Comparison of ENCODE assay signal across 11 mouse cellular contexts in the genomic region with DNA sequence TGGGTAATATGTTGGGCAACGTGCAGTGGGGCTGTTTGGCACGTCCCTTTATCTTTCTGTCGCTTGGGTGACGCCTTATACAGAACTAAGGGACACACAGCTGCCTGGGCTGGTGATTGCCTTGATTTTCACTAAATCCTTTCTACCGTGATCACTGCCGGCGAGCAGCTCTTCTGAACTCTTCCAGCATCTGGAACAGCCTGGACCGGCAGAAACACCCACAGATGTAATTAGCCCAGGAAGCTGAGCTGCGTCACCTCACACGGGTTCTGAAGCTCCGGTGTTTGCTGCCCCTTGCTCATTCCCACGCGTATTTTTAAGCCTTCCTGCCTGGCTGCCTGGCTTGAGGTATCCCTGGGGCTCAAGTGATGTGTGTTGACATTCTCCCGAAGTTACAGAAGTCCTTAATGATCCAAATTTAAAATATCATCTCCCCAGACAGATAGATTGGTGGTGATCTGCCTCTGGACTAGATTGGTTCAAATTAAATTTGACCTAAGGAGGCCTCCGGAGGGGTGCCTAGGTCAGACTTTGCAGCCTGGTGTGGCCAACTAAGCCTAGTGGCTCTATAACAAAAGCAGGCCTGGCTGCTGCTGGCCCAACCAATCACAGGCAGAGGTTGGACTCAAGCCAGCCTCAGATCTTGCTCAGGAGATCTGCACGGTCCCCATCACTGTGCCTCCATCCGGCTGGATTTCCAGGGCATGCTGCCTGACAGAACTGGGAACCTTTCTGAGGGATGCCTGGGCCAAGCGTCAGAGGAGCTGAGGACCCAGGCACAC. TPM values are rescaled to one million over a fixed set of nuclear protein-coding genes. Genes with fewer than 3 reads are reported as not detected.
A peak's percentile ranks its signal among the peaks of the same experiment; 100 is the strongest.
DNase-seq lines count a peak whose midpoint lies in the region; ATAC-seq and TF ChIP-seq lines count a peak whose summit lies in the region.
"Had no signal": no experiment of that assay in that cellular context is flagged by ENCODE, and none has a peak within 500 bp of the region (broad histone marks: within the 10 kb centered on the region; RNA-seq: fewer than 3 reads in every experiment).

No protein-coding gene starts in this region.

- peak overlapping the region; percentile 52 for H3K27ac ChIP-seq in forebrain, embryonic 10.5 days
- no peak overlapping the region for H3K27ac ChIP-seq in forebrain, embryonic 15.5 days (replicated peaks)
- H3K27ac ChIP-seq in left cerebral cortex, adult 2 months: peak overlapping the region; percentile 87
- peak overlapping the region; percentile 34 for H3K27ac ChIP-seq in midbrain, embryonic 16.5 days (ENCODE audit: low read length)

- no peak overlapping the region for H3K9ac ChIP-seq in forebrain, embryonic 15.5 days (replicated peaks)
- no peak overlapping the region for H3K9ac ChIP-seq in midbrain, embryonic 16.5 days (ENCODE audit: low read depth, low read length)
- H3K9ac ChIP-seq: liver, postnatal 0 days had no signal

- intact Hi-C loops in left cerebral cortex, adult 2 months (cut with DNase I): no loop called here

- H3K27me3 ChIP-seq in forebrain, embryonic 10.5 days (ENCODE audit: poor library complexity, severe bottlenecking): no peaks in the 10 kb centered on the region
- H3K27me3 ChIP-seq in forebrain, embryonic 15.5 days: no peaks in the 10 kb centered on the region
- H3K27me3 ChIP-seq in midbrain, embryonic 16.5 days (ENCODE audit: control insufficient read depth, insufficient read depth, low read depth, low read length): no peaks in the 10 kb centered on the region

- H3K4me2 ChIP-seq in forebrain, embryonic 15.5 days (replicated peaks): no peak overlapping the region
- no peak overlapping the region for H3K4me2 ChIP-seq in midbrain, embryonic 16.5 days (ENCODE audit: low read length)

- H3K9me3 ChIP-seq in forebrain, embryonic 10.5 days: 0 out of 2 replicates have a peak, but pooled peaks cover 2% of the 10 kb centered on the region
- H3K9me3 ChIP-seq in forebrain, embryonic 15.5 days: no peaks in the 10 kb centered on the region
- H3K9me3 ChIP-seq in midbrain, embryonic 16.5 days (replicated peaks; ENCODE audit: control insufficient read depth, low read length, poor library complexity, severe bottlenecking): no peaks in the 10 kb centered on the region; the same call in 1 of the 2 replicates

- no peaks in the 10 kb centered on the region for H3K36me3 ChIP-seq in forebrain, embryonic 10.5 days (replicated peaks)
- H3K36me3 ChIP-seq in forebrain, embryonic 15.5 days: no peaks in the 10 kb centered on the region
- H3K36me3 ChIP-seq in midbrain, embryonic 16.5 days (ENCODE audit: control insufficient read depth, insufficient read depth, low read length): no peaks in the 10 kb centered on the region

- ATAC-seq in forebrain, embryonic 15.5 days (replicated peaks): no peak
- peak; percentile 28; the same call in 1 of the 2 replicates for ATAC-seq in midbrain, embryonic 16.5 days
- ATAC-seq: liver, postnatal 0 days had no signal

- H3K4me1 ChIP-seq in forebrain, embryonic 10.5 days: peaks cover 27% of the 10 kb centered on the region
- H3K4me1 ChIP-seq in forebrain, embryonic 15.5 days: peaks cover 12% of the 10 kb centered on the region
- H3K4me1 ChIP-seq in midbrain, embryonic 16.5 days (ENCODE audit: control insufficient read depth, insufficient read depth, low read length): peaks cover 8% of the 10 kb centered on the region

- 69% methylated on average over 18 of the region's 18 CpGs for WGBS in forebrain, embryonic 10.5 days
- 60% methylated on average over 18 of the region's 18 CpGs for WGBS in forebrain, embryonic 15.5 days
- 57% methylated on average over 18 of the region's 18 CpGs for WGBS in midbrain, embryonic 16.5 days

- H3K4me3 ChIP-seq in forebrain, embryonic 10.5 days: no peak overlapping the region
- no peak overlapping the region for H3K4me3 ChIP-seq in forebrain, embryonic 15.5 days
- peak overlapping the region; percentile 33 for H3K4me3 ChIP-seq in left cerebral cortex, adult 2 months
- no peak overlapping the region for H3K4me3 ChIP-seq in midbrain, embryonic 16.5 days (ENCODE audit: low read depth, low read length)
- H3K4me3 ChIP-seq: erythroblast, embryonic 14.5 days had no signal

- DNase-seq in forebrain, embryonic 10.5 days (ENCODE audit: extremely low spot score, low spot score): no peak
- no peak for DNase-seq in left cerebral cortex, adult 2 months (ENCODE audit: extremely low spot score in 1 of 2, low spot score in 2 of 2)
- no peak for DNase-seq in left cerebral cortex, adult 18-20 months (ENCODE audit: low spot score in 2 of 2)
- DNase-seq in forelimb bud, embryonic 11.5 days (ENCODE audit: low read depth, low spot score): peak; percentile 46
- no peak for DNase-seq in layer of hippocampus, adult 9-10 months (ENCODE audit: low spot score)
- DNase-seq in frontal cortex, postnatal 14 days (ENCODE audit: low spot score in 2 of 2): no peak
- DNase-seq: kidney, adult 18-20 months; liver, postnatal 0 days had no signal

- no peak for TF ChIP-seq CTCF in left cerebral cortex, adult 2 months (IDR thresholded peaks at IDR 0.05)

RNA-seq across cellular contexts. Expression of a gene that starts 57.5 kb away (rescaled TPM):
- polyA plus RNA-seq in forebrain, embryonic 10.5 days (2016; fragmentation: Nextera tagmentation; extraction: Ambion mirVana): 10.0 and 11.4 TPM in 2 replicates
- 17.3 and 24.5 TPM in 2 replicates for polyA plus RNA-seq in forebrain, embryonic 15.5 days (2015; fragmentation: Nextera tagmentation; extraction: Ambion mirVana)
- total RNA-seq in left cerebral cortex, adult 2 months (2021): 10 to 100 TPM; 24.5 to 39.5 TPM
- 10 to 100 TPM; 28.3 to 37.8 TPM for total RNA-seq in left cerebral cortex, adult 18-20 months (2021)
- polyA plus RNA-seq in midbrain, embryonic 16.5 days (2015; fragmentation: Nextera tagmentation; extraction: Ambion mirVana): 16.7 and 20.9 TPM in 2 replicates
